Mouse (Mus musculus) thymus, adult 2 months (tissue): ENCODE data around the gene Armc9.

Experiments
- CTCF ChIP-seq: fragments of 200-500 bp; IDR thresholded peaks from 2 replicates; pipeline ENCODE4 v1.5.1; 2012; ENCODE audit warnings: mild to moderate bottlenecking, control low read depth, low read length, moderate library complexity, borderline replicate concordance; ENCODE audit not compliant: control insufficient read depth, poor library complexity, insufficient read depth; ENCODE audit errors: extremely low read depth
- POLR2A ChIP-seq: fragments of 200-500 bp; IDR thresholded peaks from 2 replicates; pipeline ENCODE4 v1.6.1; 2012; ENCODE audit warnings: mild to moderate bottlenecking, low read length, control low read depth, moderate library complexity; ENCODE audit not compliant: control insufficient read depth, poor library complexity, insufficient read depth; ENCODE audit errors: extremely low read depth

DNA sequence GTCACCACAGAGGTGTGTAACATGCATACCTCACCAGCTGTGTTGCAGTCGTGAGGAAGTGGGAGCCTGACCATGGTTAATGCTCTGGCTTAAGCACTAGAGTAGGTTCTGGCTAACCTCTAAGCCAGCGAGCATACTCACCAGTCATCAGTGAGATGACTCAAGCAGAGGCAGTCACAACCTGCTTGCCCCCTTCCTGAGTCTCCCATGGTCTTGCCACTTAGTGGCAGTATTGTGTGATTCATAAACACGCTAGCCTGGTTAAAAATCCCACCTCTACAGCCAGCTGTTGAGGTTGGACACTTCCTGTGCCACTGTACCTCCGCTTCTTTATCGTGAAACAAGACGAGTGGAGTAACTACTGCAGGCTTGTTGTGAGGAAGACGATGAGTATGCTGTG is 32.2 kb downstream of the Armc9 start:
- TF ChIP-seq CTCF (no peak), POLR2A (no peak)
